Mouse (Mus musculus) intestine, embryonic 16.5 days (tissue): ENCODE measurements around the gene Adamts10. TPM values are rescaled to one million over a fixed set of nuclear protein-coding genes. Genes with fewer than 3 reads are reported as not detected.
A peak's percentile ranks its signal among the peaks of the same experiment; 100 is the strongest.

Source experiments
- ATAC-seq: fragments of 200-750 bp; cut with Nextera tagmentation; 2 replicates; pipeline ENCODE4 v1.8.0; 2017; ENCODE audit warnings: moderate TSS enrichment, moderate library complexity
- H3K27ac ChIP-seq: fragments of 300-500 bp; sonication (generic); 2 replicates; pipeline ENCODE4 v1.5.1; 2014; ENCODE audit warnings: mild to moderate bottlenecking, low read length
- H3K27me3 ChIP-seq: fragments of 300-500 bp; sonication (generic); replicated peaks from 2 replicates; pipeline ENCODE4 v1.6.1; 2014; ENCODE audit warnings: low read length, control low read depth, mixed read lengths; ENCODE audit not compliant: control insufficient read depth, insufficient read depth
- H3K36me3 ChIP-seq: fragments of 300-500 bp; sonication (generic); 2 replicates; pipeline ENCODE4 v1.6.1; 2014; ENCODE audit warnings: low read length, control low read depth; ENCODE audit not compliant: control insufficient read depth, insufficient read depth
- H3K4me1 ChIP-seq: fragments of 300-500 bp; sonication (generic); 2 replicates; pipeline ENCODE4 v1.6.1; 2014; ENCODE audit warnings: low read length, control low read depth, mixed read lengths; ENCODE audit not compliant: control insufficient read depth, insufficient read depth
- H3K4me2 ChIP-seq: fragments of 300-500 bp; sonication (generic); 2 replicates; pipeline ENCODE4 v1.6.1; 2014; ENCODE audit warnings: low read depth, low read length, control low read depth
- H3K4me3 ChIP-seq: fragments of 300-500 bp; sonication (generic); 2 replicates; pipeline ENCODE4 v1.5.1; 2014; ENCODE audit warnings: mild to moderate bottlenecking, low read length
- H3K9ac ChIP-seq: fragments of 300-500 bp; sonication (generic); 2 replicates; pipeline ENCODE4 v1.6.1; 2014; ENCODE audit warnings: low read depth, low read length
- H3K9me3 ChIP-seq: fragments of 300-500 bp; sonication (generic); 2 replicates; pipeline ENCODE4 v1.6.1; 2016; ENCODE audit warnings: low read length, control low read depth; ENCODE audit not compliant: control insufficient read depth
- WGBS: fragments of 180-500 bp; shearing (Covaris S2); extraction: QIAGEN DNeasy Blood & Tissue Kit; methylation state at CpG from one replicate; pipeline ENCODE4 v1.1.7; 2014; 5-methylcytosine and 5-hydroxymethylcytosine counted together
- polyA plus RNA-seq: library from polyadenylated mRNA; unstranded; fragments of >200 nt; fragmentation: Nextera tagmentation; extraction: Ambion mirVana; gene quantifications from 2 replicates; pipeline ENCODE4 v1.2.1, GENCODE M21; 2015

The Adamts10 gene
- 33.1 and 35.8 TPM in 2 replicates for polyA plus RNA-seq

DNA sequence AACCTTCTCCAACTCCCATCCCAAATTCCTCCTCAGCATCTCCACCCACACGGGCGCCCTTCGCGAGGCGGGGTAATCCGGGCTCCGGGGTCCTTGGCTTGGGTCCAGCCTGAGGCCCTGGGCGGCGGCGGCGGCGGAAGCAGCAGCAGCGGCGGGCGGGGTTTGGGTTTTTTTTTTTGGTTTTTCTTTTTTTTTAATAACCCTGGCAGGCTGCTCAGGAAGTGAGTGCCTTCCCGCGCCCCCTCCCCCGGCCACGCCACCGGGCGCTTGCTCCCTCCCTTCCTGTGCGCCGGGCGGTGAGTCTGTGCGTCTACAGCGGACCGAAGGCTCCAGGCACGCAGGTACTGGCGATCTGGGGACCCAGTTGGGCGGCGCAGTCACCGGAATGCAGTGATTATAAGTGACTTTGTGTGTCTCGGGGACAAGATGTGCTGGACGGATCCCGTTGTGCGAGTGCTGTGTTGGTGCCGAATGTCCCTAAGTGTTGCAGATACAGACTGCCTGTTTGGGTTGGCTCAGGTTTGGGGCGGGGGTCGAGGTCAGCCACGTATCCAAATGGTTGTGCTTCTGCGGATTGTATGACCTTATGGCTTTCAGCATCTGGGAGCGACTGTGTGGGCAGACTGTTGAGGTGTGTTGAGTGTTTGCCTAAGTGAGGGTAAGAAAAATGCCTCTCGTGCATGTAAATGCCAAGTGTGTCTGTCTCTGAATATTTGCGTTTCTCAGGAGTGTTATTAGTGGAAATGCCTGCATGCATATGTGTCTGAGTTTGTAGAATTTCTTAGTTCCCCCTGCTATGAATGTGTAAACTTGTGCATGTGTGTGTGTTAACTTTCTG, at the start of gene Adamts10:
Adamts10 (plus strand) TSS at position 287 of the 838 bp plus-strand sequence.
- H3K4me3 ChIP-seq: peak within 1 kb of the TSS; percentile 71
- H3K27ac ChIP-seq: peak within 1 kb of the TSS; percentile 78
- no peaks in the 10 kb centered on the region for H3K36me3 ChIP-seq
- H3K9me3 ChIP-seq: no peaks in the 10 kb centered on the region
- peaks cover 20% of the 10 kb centered on the region for H3K4me1 ChIP-seq
- peak within 1 kb of the TSS; percentile 85 for H3K9ac ChIP-seq
- WGBS: under 1% methylated on average over 44 of the region's 44 CpGs
- ATAC-seq: peak; percentile 84
- H3K4me2 ChIP-seq: peak within 1 kb of the TSS; percentile 72
- no peaks in the 10 kb centered on the region for H3K27me3 ChIP-seq

GRCm38 (mm10) chr17:33484020-33484419, 40.0 kb upstream of the Adamts10 start:
- Histone ChIP-seq H3K27ac (no peak overlapping the region), H3K4me1 (no peaks in the 10 kb centered on the region), H3K36me3 (no peaks in the 10 kb centered on the region), H3K4me3 (no peak overlapping the region), H3K27me3 (no peaks in the 10 kb centered on the region), H3K4me2 (no peak overlapping the region), H3K9ac (no peak overlapping the region), H3K9me3 (no peaks in the 10 kb centered on the region)
- WGBS: 32% methylated on average over 6 of the region's 6 CpGs
- no peak for ATAC-seq

DNA sequence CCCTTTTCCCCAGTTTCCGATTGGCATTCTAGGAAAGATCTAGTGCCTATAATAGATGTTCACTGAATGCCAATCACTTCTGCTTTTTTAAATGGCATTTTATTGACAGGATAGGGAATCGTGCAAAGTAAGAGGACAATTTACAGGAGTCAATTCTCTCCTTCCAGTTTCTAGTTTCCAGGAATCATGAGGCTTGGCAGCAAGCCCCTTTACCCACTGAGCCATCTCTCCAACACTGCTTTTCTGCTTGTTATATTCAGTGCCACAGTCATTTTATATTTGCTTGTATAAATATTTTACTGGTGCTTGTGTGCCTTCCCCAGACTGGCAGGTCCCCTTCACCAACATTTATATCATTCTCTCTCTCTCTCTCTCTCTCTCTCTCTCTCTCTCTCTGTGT, 36.8 kb upstream of the Adamts10 start:
- H3K36me3 ChIP-seq: no peaks in the 10 kb centered on the region
- no peak overlapping the region for H3K4me2 ChIP-seq
- 79% methylated on average over 2 of the region's 2 CpGs for WGBS
- no peak overlapping the region for H3K9ac ChIP-seq
- no peaks in the 10 kb centered on the region for H3K27me3 ChIP-seq
- no peaks in the 10 kb centered on the region for H3K9me3 ChIP-seq
- no peak overlapping the region for H3K4me3 ChIP-seq
- H3K4me1 ChIP-seq: no peaks in the 10 kb centered on the region
- no peak overlapping the region for H3K27ac ChIP-seq
- ATAC-seq: no peak

- no peaks in the 10 kb centered on the region for H3K4me1 ChIP-seq
- WGBS: 94% methylated on average over 1 of the region's 1 CpGs
- no peaks in the 10 kb centered on the region for H3K27me3 ChIP-seq
- H3K9ac ChIP-seq: no peak overlapping the region
- H3K9me3 ChIP-seq: no peaks in the 10 kb centered on the region
- no peak overlapping the region for H3K4me3 ChIP-seq
- no peak overlapping the region for H3K4me2 ChIP-seq
- no peaks in the 10 kb centered on the region for H3K36me3 ChIP-seq
- no peak overlapping the region for H3K27ac ChIP-seq
- no peak for ATAC-seq
These were observed 36.4 kb upstream of the Adamts10 start for GRCm38 (mm10) chr17:33487652-33488051.

DNA sequence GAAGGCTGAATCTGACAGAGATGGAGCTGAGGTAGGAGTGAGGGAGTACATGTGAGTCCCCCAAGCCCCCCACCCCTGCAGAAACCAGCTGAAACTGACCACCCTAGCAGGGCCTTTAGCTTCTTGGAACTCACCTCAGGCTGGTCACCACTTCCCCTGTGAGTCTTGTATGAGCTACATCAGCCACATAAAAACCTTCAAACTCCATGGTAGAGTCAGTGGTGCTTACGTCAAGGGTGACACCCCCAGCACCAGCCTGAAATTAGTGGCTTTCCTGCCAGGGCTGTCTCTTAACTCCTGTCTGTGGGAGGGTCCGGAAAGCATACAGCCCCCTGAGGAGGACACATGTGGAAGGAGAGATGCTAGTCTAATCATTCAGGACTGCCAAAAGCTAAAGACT, 32.6 kb upstream of the Adamts10 start:
- no peak overlapping the region for H3K27ac ChIP-seq
- ATAC-seq: no peak
- H3K4me2 ChIP-seq: no peak overlapping the region
- no peak overlapping the region for H3K4me3 ChIP-seq
- H3K27me3 ChIP-seq: no peaks in the 10 kb centered on the region
- no peaks in the 10 kb centered on the region for H3K9me3 ChIP-seq
- no peaks in the 10 kb centered on the region for H3K4me1 ChIP-seq
- WGBS: 85% methylated on average over 2 of the region's 2 CpGs
- no peak overlapping the region for H3K9ac ChIP-seq
- H3K36me3 ChIP-seq: no peaks in the 10 kb centered on the region

- H3K4me2 ChIP-seq: no peak overlapping the region
- no peaks in the 10 kb centered on the region for H3K36me3 ChIP-seq
- no peak overlapping the region for H3K9ac ChIP-seq
- no peak overlapping the region for H3K27ac ChIP-seq
- no peak overlapping the region for H3K4me3 ChIP-seq
- no peaks in the 10 kb centered on the region for H3K9me3 ChIP-seq
- no peaks in the 10 kb centered on the region for H3K4me1 ChIP-seq
- ATAC-seq: no peak
- 68% methylated on average over 6 of the region's 6 CpGs for WGBS
- H3K27me3 ChIP-seq: no peaks in the 10 kb centered on the region
These were observed 30.9 kb upstream of the Adamts10 start for GRCm38 (mm10) chr17:33493065-33493464.

- no peaks in the 10 kb centered on the region for H3K9me3 ChIP-seq
These were observed 29.4 kb upstream of the Adamts10 start for GRCm38 (mm10) chr17:33494586-33494985.

GRCm38 (mm10) chr17:33498918-33499317, 25.1 kb upstream of the Adamts10 start:
- 62% methylated on average over 1 of the region's 1 CpGs for WGBS
- Histone ChIP-seq H3K9me3 (no peaks in the 10 kb centered on the region), H3K4me3 (no peak overlapping the region), H3K4me2 (no peak overlapping the region), H3K4me1 (no peaks in the 10 kb centered on the region), H3K27me3 (no peaks in the 10 kb centered on the region), H3K9ac (no peak overlapping the region), H3K36me3 (no peaks in the 10 kb centered on the region), H3K27ac (no peak overlapping the region)
- ATAC-seq: no peak

More at GRCm38 (mm10) chr17:33494586-33494985, 29.4 kb upstream of the Adamts10 start:
- Histone ChIP-seq H3K4me3 (no peak overlapping the region), H3K27me3 (no peaks in the 10 kb centered on the region), H3K4me2 (no peak overlapping the region), H3K4me1 (no peaks in the 10 kb centered on the region), H3K36me3 (no peaks in the 10 kb centered on the region), H3K9ac (no peak overlapping the region), H3K27ac (no peak overlapping the region)
- no peak for ATAC-seq

DNA sequence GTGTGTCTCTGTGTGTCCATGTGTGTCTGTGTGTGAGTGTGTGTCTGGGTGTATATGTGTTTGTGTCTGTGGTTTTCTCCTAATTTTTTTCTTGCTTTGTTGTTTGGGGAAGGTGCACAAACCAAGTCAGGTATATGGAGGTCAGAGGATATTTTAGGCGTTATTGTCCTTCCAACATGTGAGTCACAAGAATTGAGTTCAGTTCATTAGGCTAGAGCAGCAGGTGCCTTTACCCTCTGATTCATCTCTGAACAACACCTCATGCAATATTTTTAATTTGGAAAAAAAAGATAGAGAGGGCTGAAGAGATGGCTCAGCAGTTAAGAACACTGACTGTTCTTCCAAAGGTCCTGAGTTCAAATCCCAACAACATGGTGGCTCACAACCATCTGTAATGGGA, 15.6 kb upstream of the Adamts10 start:
- no peak for ATAC-seq
- WGBS: 88% methylated on average over 1 of the region's 1 CpGs
- no peak overlapping the region for H3K27ac ChIP-seq

More for the DNA sequence above, 15.6 kb upstream of the Adamts10 start:
- Histone ChIP-seq H3K4me1 (no peaks in the 10 kb centered on the region; the same call in 1 of the 2 replicates), H3K27me3 (no peaks in the 10 kb centered on the region), H3K4me2 (no peak overlapping the region), H3K4me3 (no peak overlapping the region), H3K36me3 (no peaks in the 10 kb centered on the region), H3K9ac (no peak overlapping the region), H3K9me3 (no peaks in the 10 kb centered on the region)
